ENCODE assay signal across 4 mouse cellular contexts in genomic region chr1:128319266-128319665, GRCm38 (mm10). TPM values are rescaled to one million over a fixed set of nuclear protein-coding genes. Genes with fewer than 3 reads are reported as not detected.
"Had no signal": no experiment of that assay in that cellular context is flagged by ENCODE, and none has a peak within 500 bp of the region (broad histone marks: within the 10 kb centered on the region; RNA-seq: fewer than 3 reads in every experiment).

No protein-coding gene starts in this region.

RNA-seq across cellular contexts. Expression of gene Lct, which starts 8.9 kb away (rescaled TPM):
- total RNA-seq: heart, postnatal 25 days; heart, postnatal 36 days had no signal
- polyA plus RNA-seq: heart, embryonic 11.5 days; heart, embryonic 16.5 days had no signal
